Mouse (Mus musculus): ENCODE data around the gene Cldn7.

Cldn7 gene

GRCm38 (mm10) chr11:69933066-69933465 is 31.5 kb upstream of the Cldn7 start:
- no peak for DNase-seq (ENCODE audit: low read depth, low spot score)

GRCm38 (mm10) chr11:69934169-69934568 is 30.4 kb upstream of the Cldn7 start:
- DNase-seq (ENCODE audit: low read depth, low spot score), result peak; percentile 89

- DNase-seq (ENCODE audit: low read depth, low spot score), result no peak
Observed at GRCm38 (mm10) chr11:69934681-69935080, 29.9 kb upstream of the Cldn7 start.

DNA sequence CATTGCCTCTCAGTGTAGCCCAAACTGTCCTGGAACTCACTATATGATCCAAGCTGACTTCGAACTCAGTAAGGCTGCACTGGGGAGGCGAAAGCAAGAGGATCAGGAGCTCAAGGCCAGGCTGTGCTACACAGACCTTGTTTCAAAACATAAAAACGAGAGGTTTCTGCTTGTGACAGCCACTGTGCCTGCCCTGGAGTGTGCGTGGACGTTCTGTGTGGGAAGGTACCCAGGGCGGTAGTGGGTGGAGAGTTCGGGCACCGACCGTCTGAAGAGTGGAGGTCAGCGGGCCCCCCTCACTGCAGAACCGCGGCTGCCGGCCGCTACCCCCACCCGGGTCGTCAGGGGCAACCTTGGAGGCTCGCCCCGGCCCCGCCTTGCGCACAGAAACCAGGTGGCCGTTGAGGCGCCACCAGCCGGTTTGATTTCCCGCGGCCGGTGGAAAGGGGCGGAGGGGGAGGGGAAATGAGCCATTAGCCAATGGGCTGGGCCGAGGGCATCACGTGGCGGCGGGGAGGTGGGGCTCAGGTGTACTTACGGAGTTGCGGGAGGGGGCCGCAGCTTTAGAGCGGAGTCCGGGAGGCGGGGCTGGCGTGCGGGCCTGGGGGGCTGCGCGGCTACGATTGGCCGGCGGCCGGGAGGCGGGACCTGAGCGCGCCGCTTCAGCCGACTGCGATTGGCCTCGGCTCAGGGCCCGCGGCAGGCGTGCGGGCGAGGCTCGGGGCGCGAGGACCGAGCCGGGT is 29.3 kb upstream of the Cldn7 start, which contains the start of gene Ybx2:
Gene Ybx2, plus strand, starts transcription at position 660 of the 743 bp plus-strand sequence.
- peak; percentile 84 for DNase-seq (ENCODE audit: low read depth, low spot score)

GRCm38 (mm10) chr11:69936156-69936555 is 28.4 kb upstream of the Cldn7 start:
- no peak for DNase-seq (ENCODE audit: low read depth, low spot score)

DNA sequence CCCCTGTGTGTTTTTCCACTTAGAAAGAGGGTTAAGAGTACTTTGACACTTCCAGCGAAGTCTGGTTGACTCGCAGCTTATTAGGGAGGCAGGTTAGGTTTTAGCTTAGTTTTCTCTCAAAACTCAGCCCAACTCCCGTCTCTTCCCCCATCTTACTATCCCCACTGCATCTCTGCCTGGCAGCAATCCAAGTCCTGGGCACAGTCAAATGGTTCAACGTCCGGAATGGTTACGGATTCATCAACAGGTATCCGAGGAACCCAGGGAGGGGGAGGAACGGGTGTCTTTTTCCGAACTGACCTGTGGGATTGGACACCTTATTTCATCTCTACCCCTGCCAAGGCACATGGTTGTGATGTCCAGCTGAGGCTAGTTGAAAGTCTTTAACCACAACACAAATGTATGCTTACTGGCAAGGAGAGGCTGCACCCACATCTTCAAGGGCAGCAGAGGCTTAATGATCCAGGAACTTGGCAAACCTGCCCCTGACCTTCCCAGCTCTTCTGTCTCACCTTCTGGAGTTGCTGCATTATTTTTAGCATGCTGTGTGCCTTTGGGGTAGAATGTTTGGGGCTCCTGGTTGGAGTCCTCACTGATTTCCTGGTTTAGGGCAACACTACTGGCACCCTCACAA is 27.7 kb upstream of the Cldn7 start:
- no peak for DNase-seq (ENCODE audit: low read depth, low spot score)

DNA sequence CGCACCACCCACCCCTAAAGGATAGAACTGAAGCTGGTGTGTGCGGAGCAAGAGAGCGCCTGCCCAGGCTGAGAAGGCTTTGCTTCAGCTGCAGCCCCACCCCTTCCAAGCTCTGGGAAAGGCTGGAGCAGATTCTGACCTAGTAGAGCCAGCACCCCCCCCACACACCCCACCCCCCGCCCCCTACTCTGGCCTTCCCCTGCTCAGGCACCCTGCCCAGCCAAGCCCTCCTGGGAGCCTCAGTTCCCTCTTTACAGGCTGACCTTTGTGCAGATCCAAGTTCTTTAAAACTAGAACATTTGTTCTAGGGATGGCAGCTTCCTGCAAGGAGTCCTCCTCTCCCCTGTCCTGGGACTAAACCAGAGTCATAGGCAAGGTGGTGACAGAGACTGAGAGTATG is 27.2 kb upstream of the Cldn7 start:
- no peak for DNase-seq (ENCODE audit: low read depth, low spot score)

- DNase-seq (ENCODE audit: low read depth, low spot score), result no peak
Observed at GRCm38 (mm10) chr11:69937834-69938233, 26.7 kb upstream of the Cldn7 start.

- no peak for DNase-seq (ENCODE audit: low read depth, low spot score)
Observed at GRCm38 (mm10) chr11:69938401-69938979, 26.1 kb upstream of the Cldn7 start.

GRCm38 (mm10) chr11:69939181-69939580 is 25.4 kb upstream of the Cldn7 start:
- DNase-seq (ENCODE audit: low read depth, low spot score), result no peak

- no peak for DNase-seq (ENCODE audit: low read depth, low spot score)
Observed at GRCm38 (mm10) chr11:69939731-69940130, 24.8 kb upstream of the Cldn7 start.

DNA sequence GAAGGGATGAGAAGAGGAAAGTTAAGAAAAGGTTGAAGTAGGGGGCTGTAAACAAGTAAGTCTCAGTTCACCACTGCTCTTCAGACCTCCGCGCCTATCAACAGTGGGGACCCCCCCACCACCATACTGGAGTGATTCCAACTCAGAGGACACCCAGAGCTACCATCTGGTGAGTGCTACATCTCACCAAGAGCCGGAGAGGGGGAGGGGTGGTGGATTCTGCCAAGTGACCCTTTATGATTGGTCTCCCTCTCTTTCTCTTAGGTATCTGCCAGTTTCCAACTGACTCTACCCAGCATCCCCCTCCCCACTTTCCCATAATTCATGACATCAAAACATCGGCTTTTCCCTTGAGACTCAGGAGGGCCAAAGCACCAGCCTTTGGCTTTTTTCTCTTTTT is 23.6 kb upstream of the Cldn7 start:
- no peak for DNase-seq (ENCODE audit: low read depth, low spot score)

GRCm38 (mm10) chr11:69945216-69945615 is 19.4 kb upstream of the Cldn7 start:
- no peak for DNase-seq (ENCODE audit: low read depth, low spot score)

GRCm38 (mm10) chr11:69945997-69946891 is 18.3 kb upstream of the Cldn7 start:
- no peak for DNase-seq (ENCODE audit: low read depth, low spot score)

GRCm38 (mm10) chr11:69947337-69948065 is 17.1 kb upstream of the Cldn7 start:
- DNase-seq (ENCODE audit: low read depth, low spot score), result peak; percentile 46

DNA sequence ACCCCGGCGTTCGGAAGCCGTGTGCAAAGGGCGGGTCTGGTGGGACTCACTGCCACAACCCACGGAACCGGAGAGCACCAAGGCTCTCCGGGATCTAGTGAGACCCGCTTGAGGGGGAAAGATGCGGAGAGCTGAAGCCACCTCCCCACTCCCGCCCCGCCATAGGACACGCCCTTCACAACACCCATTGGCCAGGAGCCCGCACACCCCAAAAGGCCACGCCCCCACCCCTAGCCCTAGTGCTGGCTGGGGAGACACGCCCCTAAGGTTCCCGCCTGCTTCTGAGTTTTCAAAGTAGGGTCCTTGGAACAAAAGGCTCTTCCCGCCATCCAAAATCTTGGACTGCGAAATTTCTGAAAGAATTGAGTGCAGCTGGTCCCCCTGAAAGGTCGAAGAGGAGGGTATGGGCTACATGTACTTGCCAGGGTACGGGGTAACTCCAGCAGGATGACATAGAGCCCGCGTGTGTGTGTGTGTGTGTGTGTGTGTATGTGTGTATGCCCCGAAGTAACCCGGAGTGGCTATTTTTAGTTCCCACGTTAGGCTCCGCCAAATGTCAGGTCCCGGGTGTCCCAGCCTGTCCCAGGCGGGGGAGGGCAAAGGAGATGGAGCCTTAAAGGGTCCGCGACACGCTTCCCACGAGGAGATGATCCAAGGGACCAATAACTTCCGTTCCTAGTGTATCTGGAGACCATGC is 16.4 kb upstream of the Cldn7 start, which contains the start of gene Slc2a4:
Gene Slc2a4, minus strand, starts transcription at position 123 of the 697 bp plus-strand sequence.
- peak; percentile 93 for DNase-seq (ENCODE audit: low read depth, low spot score)

DNA sequence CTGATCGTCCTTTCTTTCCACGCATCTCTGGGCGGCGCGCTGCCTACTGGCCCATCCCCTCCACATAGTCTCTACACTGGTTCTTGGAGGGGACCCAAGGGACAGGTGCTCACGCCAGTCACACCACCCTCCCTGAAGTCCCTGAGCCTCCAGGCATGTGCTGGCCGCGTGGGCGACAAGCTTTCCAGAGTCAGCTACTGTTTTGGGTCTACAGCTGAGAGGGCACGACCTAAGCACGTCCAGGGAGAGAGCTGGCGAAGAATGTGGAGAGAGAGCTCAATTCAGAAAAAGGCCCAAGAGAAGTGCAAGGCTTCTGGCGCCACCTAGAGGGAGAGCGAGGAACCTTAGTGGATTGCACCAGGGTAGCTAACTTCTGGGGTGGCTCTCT is 15.8 kb upstream of the Cldn7 start:
- peak; percentile 83 for DNase-seq (ENCODE audit: low read depth, low spot score)

DNA sequence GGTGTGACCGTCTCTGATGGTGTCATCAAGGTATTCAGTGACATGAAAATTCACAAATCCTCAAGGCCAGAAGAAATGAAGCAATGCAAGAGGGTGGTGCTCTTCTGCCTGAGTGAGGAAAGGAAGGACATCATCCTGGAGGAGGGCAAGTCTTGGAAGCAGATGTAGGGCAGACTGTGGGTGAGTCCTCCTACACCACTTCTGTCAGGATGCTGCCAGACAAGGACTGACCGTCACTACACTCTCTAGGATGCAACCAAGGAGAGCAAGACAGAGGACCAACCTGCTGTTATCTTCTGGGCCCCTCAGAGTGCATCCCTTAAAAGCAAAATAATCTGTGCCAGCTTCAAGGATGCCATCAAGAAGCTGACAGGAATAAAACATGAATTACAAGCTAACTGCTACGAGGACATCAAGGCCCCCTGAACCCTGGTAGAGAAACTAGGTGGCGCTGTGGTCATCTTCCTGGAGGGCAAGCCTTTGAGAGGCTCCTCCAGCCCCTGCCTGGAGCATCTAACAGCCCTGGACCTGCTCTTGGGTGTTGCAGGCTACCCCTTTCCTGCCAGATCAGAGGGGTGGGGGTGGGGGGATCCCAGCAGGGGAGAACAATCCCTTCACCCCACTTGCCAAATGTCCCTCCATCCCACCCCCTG is 13.6 kb upstream of the Cldn7 start:
- no peak for DNase-seq (ENCODE audit: low read depth, low spot score)

DNA sequence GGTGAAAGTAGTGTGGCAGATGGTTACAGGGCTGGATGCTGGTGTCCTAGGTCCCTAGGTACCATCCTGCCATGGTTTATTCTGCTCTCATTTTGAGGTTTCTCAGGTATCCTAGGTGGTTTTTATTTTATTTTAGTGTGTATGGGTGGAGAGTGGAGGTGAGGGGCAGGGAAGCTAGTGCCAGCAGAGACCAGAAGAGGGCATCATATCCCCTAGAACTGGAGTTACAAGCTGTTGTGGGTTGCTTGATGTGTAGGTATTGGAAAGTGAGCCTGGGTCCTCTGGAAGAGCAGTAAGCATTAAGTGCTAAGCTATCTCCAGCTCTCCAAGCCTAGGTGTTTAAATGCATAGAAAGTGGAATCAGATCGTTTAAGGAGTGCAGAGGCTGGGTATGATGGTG is 12.3 kb upstream of the Cldn7 start:
- no peak for DNase-seq (ENCODE audit: low read depth, low spot score)
